Mouse (Mus musculus) liver, postnatal 0 days (tissue): ENCODE data around the gene Cbx7. TPM values are rescaled to one million over a fixed set of nuclear protein-coding genes. Genes with fewer than 3 reads are reported as not detected.

ENCODE experiments used
- ATAC-seq: fragments of 200-750 bp; cut with Nextera tagmentation; 2 replicates; pipeline ENCODE4 v1.8.0; 2017; ENCODE audit warnings: mild to moderate bottlenecking, moderate library complexity
- DNase-seq: peaks from one replicate; pipeline ENCODE4 v3.0.0-alpha.2; 2016
- H3K27ac ChIP-seq: fragments of 300-500 bp; sonication (generic); 2 replicates; pipeline ENCODE4 v1.5.1; 2014; ENCODE audit warnings: antibody characterized with exemption, moderate library complexity, mild to moderate bottlenecking, low read depth
- H3K27me3 ChIP-seq: fragments of 300-500 bp; sonication (generic); 2 replicates; pipeline ENCODE4 v1.6.1; 2014; ENCODE audit warnings: low read length, control low read depth, mixed read lengths; ENCODE audit not compliant: insufficient read depth
- H3K36me3 ChIP-seq: fragments of 300-500 bp; sonication (generic); replicated peaks from 2 replicates; pipeline ENCODE4 v1.6.1; 2014; ENCODE audit warnings: mild to moderate bottlenecking, control low read depth, low read length, moderate library complexity, mixed read lengths; ENCODE audit not compliant: insufficient read depth
- H3K4me1 ChIP-seq: fragments of 300-500 bp; sonication (generic); 2 replicates; pipeline ENCODE4 v1.6.1; 2014; ENCODE audit warnings: antibody characterized with exemption, mild to moderate bottlenecking, control low read depth; ENCODE audit not compliant: insufficient read depth
- H3K4me2 ChIP-seq: fragments of 300-500 bp; sonication (generic); 2 replicates; pipeline ENCODE4 v1.6.1; 2014; ENCODE audit warnings: low read depth, mild to moderate bottlenecking, low read length, moderate library complexity, mixed read lengths
- H3K4me3 ChIP-seq: fragments of 300-500 bp; sonication (generic); 2 replicates; pipeline ENCODE4 v1.5.1; 2014; ENCODE audit warnings: low read depth, low read length
- H3K9ac ChIP-seq: fragments of 300-500 bp; sonication (generic); replicated peaks from 2 replicates; pipeline ENCODE4 v1.6.1; 2014; ENCODE audit warnings: mild to moderate bottlenecking, moderate library complexity
- H3K9me3 ChIP-seq: fragments of 300-500 bp; sonication (generic); 2 replicates; pipeline ENCODE4 v1.6.1; 2016; ENCODE audit warnings: mild to moderate bottlenecking, control low read depth, low read length, mixed read lengths
- CTCF ChIP-seq: sonication (generic); IDR thresholded peaks from 2 replicates; pipeline ENCODE4 v1.5.1; 2016; ENCODE audit warnings: antibody characterized with exemption, low read depth
- EP300 ChIP-seq: IDR thresholded peaks from 2 replicates; pipeline ENCODE4 v1.6.1; 2016; ENCODE audit warnings: antibody characterized with exemption, low read depth, mild to moderate bottlenecking
- WGBS: fragments of 180-500 bp; shearing (Covaris S2); extraction: QIAGEN DNeasy Blood & Tissue Kit; methylation state at CpG from one replicate; pipeline ENCODE4 v1.1.7; 2014; ENCODE audit not compliant: insufficient replicate concordance; 5-methylcytosine and 5-hydroxymethylcytosine counted together
- polyA plus RNA-seq: library from polyadenylated mRNA; unstranded; fragments of >200 nt; fragmentation: Nextera tagmentation; extraction: Ambion mirVana; gene quantifications from 2 replicates; pipeline ENCODE4 v1.2.1, GENCODE M21; 2015

Gene Cbx7
- polyA plus RNA-seq, 1 experiment from 2014 or later: 1.2 TPM

GRCm38 (mm10) chr15:79995552-79995951, 24.6 kb upstream of the Cbx7 start:
- DNase-seq (no peak), ATAC-seq (no peak)
- no peak overlapping the region for H3K4me3 ChIP-seq
- 78% methylated on average over 7 of the region's 7 CpGs for WGBS
- H3K27ac ChIP-seq: no peak overlapping the region
- no peaks in the 10 kb centered on the region for H3K27me3 ChIP-seq
- TF ChIP-seq CTCF (no peak), EP300 (no peak)
- no peaks in the 10 kb centered on the region for H3K4me1 ChIP-seq
- no peaks in the 10 kb centered on the region for H3K36me3 ChIP-seq
- no peak overlapping the region for H3K9ac ChIP-seq
- H3K4me2 ChIP-seq: no peak overlapping the region
- H3K9me3 ChIP-seq: no peaks in the 10 kb centered on the region

DNA sequence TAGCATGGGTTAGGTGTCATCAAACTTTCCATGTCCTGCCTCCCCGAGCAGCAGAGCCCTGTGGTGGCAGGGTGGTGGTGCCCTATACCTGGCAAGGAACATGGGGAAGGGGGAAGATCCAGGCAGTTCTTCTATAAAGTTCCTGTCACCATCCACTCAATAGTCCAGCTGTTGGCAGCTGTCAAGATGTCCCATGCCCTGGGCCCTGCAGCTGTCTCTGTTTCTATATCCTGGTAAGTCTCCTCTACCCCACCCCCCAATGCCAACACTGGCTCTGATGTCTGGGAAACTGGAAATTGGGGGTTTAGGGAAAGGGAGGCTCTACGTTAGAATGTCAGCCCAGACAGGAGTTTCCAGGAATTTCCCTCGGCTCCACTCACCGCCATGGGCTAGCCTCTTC, 23.6 kb upstream of the Cbx7 start:
- H3K36me3 ChIP-seq: no peaks in the 10 kb centered on the region
- H3K27ac ChIP-seq: no peak overlapping the region
- H3K9ac ChIP-seq: no peak overlapping the region
- no peaks in the 10 kb centered on the region for H3K9me3 ChIP-seq
- no peaks in the 10 kb centered on the region for H3K27me3 ChIP-seq
- TF ChIP-seq EP300: no peak
- no peak for TF ChIP-seq CTCF
- no peak for ATAC-seq
- no peak for DNase-seq
- H3K4me3 ChIP-seq: no peak overlapping the region
- no peaks in the 10 kb centered on the region for H3K4me1 ChIP-seq
- H3K4me2 ChIP-seq: no peak overlapping the region
- 79% methylated on average over 4 of the region's 4 CpGs for WGBS

DNA sequence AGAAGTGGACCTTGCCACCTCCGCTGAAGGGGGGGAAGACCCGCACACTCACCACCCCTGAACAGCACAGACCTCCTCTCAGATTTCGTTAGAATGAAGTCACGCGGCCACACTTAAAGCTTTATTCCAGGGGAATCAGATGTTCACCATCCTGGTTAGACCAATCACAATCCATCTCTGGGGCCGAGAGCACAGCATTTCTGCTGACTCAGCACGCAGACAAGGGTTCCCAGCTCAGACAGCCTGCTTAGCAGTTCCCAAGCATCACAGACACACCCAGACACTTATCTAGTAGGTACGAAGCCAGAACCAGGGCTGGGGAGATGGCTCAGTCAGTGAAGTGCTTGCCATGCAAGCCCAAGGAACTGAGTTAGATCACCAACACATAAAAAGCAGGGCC, 15.3 kb upstream of the Cbx7 start:
- no peak overlapping the region for H3K9ac ChIP-seq
- TF ChIP-seq EP300: no peak
- TF ChIP-seq CTCF: no peak
- H3K4me3 ChIP-seq: no peak overlapping the region
- H3K4me2 ChIP-seq: no peak overlapping the region
- ATAC-seq (no peak), DNase-seq (no peak)
- H3K27me3 ChIP-seq: no peaks in the 10 kb centered on the region
- no peaks in the 10 kb centered on the region for H3K4me1 ChIP-seq
- 59% methylated on average over 8 of the region's 8 CpGs for WGBS
- no peaks in the 10 kb centered on the region for H3K9me3 ChIP-seq
- H3K27ac ChIP-seq: no peak overlapping the region
- no peaks in the 10 kb centered on the region for H3K36me3 ChIP-seq

DNA sequence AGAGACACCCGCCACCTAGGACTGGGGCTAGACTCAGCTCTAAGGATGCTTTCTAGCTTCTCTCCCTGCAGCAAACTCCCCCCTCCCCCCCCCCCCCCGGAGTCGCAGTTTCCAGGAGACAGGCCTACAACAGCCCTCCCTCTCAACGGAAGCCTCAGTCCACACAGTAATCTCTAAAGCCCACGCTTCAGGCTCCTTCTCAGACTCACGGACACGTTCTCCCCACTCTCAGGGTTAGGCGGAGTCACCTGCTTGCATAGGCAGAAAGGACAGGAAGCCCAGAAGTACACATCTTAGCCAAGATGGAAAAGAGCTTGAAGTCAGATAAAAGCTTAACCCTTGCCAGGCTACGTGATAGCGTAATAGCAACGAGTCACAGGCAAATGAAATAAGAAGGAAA, 14.6 kb upstream of the Cbx7 start:
- TF ChIP-seq EP300 (no peak), CTCF (no peak)
- no peaks in the 10 kb centered on the region for H3K4me1 ChIP-seq
- no peak overlapping the region for H3K4me3 ChIP-seq
- H3K9me3 ChIP-seq: no peaks in the 10 kb centered on the region
- ATAC-seq (no peak), DNase-seq (no peak)
- H3K27me3 ChIP-seq: no peaks in the 10 kb centered on the region
- no peak overlapping the region for H3K9ac ChIP-seq
- no peak overlapping the region for H3K4me2 ChIP-seq
- H3K36me3 ChIP-seq: no peaks in the 10 kb centered on the region
- no peak overlapping the region for H3K27ac ChIP-seq
- 44% methylated on average over 9 of the region's 11 CpGs for WGBS

DNA sequence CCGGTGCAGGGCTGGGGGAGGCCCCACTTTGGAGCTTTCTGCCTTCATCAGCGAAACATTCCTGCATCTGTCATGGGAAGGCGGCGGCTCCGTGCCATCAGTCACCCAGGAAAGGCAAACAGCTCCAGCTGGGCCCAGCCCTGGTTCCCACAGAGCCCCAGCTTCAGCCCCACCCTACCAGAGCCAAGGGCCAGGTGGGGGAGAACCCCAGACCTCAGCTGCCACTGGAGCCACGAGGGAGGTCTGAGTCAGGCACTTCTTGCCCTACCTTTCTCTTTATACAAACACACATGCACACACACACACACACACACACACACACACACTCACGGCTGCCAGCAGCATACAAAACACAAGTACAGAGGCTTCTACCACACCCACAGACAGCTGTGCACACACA, 13.2 kb upstream of the Cbx7 start:
- H3K4me2 ChIP-seq: no peak overlapping the region
- H3K36me3 ChIP-seq: no peaks in the 10 kb centered on the region
- H3K9me3 ChIP-seq: no peaks in the 10 kb centered on the region
- no peaks in the 10 kb centered on the region for H3K27me3 ChIP-seq
- WGBS: 58% methylated on average over 7 of the region's 7 CpGs
- no peak overlapping the region for H3K4me3 ChIP-seq
- no peak overlapping the region for H3K27ac ChIP-seq
- H3K9ac ChIP-seq: no peak overlapping the region
- DNase-seq: no peak
- ATAC-seq: no peak
- TF ChIP-seq EP300 (no peak), CTCF (no peak)
- no peaks in the 10 kb centered on the region for H3K4me1 ChIP-seq

DNA sequence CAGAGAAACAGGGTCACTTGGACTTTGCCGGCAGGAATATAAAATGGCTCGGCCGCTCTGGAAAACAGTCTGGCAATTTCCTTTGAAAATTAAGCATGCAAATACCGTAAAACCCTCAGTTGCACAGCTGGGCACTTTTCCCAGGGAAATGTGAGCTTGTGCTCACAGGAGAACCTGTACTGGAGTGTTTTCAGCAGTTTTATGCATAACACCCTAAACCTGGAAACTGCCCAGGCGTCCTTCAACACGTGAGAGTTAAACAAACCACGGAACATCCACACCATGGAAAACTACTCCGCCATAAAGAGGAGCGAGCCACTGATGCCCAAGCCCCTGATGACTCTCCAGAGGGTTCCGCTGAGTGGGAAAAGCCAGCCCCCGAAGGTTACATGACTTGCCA, 9.8 kb upstream of the Cbx7 start:
- TF ChIP-seq EP300 (no peak), CTCF (no peak)
- Histone ChIP-seq H3K36me3 (no peaks in the 10 kb centered on the region), H3K27me3 (no peaks in the 10 kb centered on the region), H3K4me1 (no peaks in the 10 kb centered on the region), H3K4me3 (no peak overlapping the region), H3K9me3 (no peaks in the 10 kb centered on the region), H3K9ac (no peak overlapping the region), H3K27ac (no peak overlapping the region), H3K4me2 (no peak overlapping the region)
- DNase-seq (no peak), ATAC-seq (no peak)
- WGBS: 77% methylated on average over 11 of the region's 11 CpGs

- Histone ChIP-seq H3K9ac (no peak overlapping the region), H3K36me3 (no peaks in the 10 kb centered on the region), H3K27ac (no peak overlapping the region), H3K4me3 (no peak overlapping the region), H3K4me1 (no peaks in the 10 kb centered on the region), H3K4me2 (no peak overlapping the region), H3K27me3 (no peaks in the 10 kb centered on the region), H3K9me3 (no peaks in the 10 kb centered on the region)
- TF ChIP-seq EP300: no peak
- TF ChIP-seq CTCF: no peak
- no peak for ATAC-seq
- no peak for DNase-seq
- WGBS: 90% methylated on average over 11 of the region's 11 CpGs
Measured at GRCm38 (mm10) chr15:79972186-79972585, 1.3 kb upstream of the Cbx7 start.
